Mouse (Mus musculus) ES-E14 (cell line): ENCODE measurements at regions not wholly inside any gene's neighbourhood (a gene's known extent, or its start where the extent isn't known, plus 50 kb on each side); places are given as distances from the start of the nearest gene placed in this dataset.

Experiments used
- DNase-seq: peaks from one replicate; pipeline ENCODE4 v3.0.0-alpha.2; 2013; ENCODE audit warnings: low read depth, low spot score
- H3K27ac ChIP-seq: 2 replicates; pipeline ENCODE4 v1.5.1; 2012; ENCODE audit warnings: low read depth, mild to moderate bottlenecking, low read length, moderate library complexity, mixed read lengths; ENCODE audit not compliant: poor library complexity, insufficient read depth, severe bottlenecking
- H3K36me3 ChIP-seq: 2 replicates; pipeline ENCODE4 v1.6.1; 2012; ENCODE audit warnings: mild to moderate bottlenecking, low read length, moderate library complexity, mixed read lengths; ENCODE audit not compliant: control insufficient read depth, poor library complexity, insufficient read depth, severe bottlenecking
- H3K4me1 ChIP-seq, 2 experiments: fragments of 150-350 bp in 1 of 2; sonication (generic) in 1 of 2; 2 replicates each; pipeline ENCODE4 v1.6.1; 2012; ENCODE audit warnings: low read length in 2 of 2, mild to moderate bottlenecking in 1 of 2, mixed read lengths in 1 of 2; ENCODE audit not compliant: control insufficient read depth in 2 of 2, insufficient read depth in 2 of 2, poor library complexity in 1 of 2
- H3K4me3 ChIP-seq, 2 experiments: fragments of 150-350 bp in 1 of 2; sonication (generic) in 1 of 2; 2 replicates each; pipeline ENCODE4 v1.5.1; 2012; ENCODE audit warnings: low read length in 2 of 2, low read depth in 1 of 2, mild to moderate bottlenecking in 1 of 2, mixed read lengths in 1 of 2; ENCODE audit not compliant: insufficient read depth in 1 of 2, poor library complexity in 1 of 2, severe bottlenecking in 1 of 2
- H3K9ac ChIP-seq: 2 replicates; pipeline ENCODE4 v1.6.1; 2012; ENCODE audit warnings: low read depth, mild to moderate bottlenecking, low read length, mixed read lengths; ENCODE audit not compliant: poor library complexity, insufficient read depth, severe bottlenecking
- H3K9me3 ChIP-seq: fragments of 150-350 bp; sonication (generic); 2 replicates; pipeline ENCODE4 v1.6.1; 2012; ENCODE audit warnings: low read depth, mild to moderate bottlenecking, low read length; ENCODE audit not compliant: control insufficient read depth, insufficient read depth
- CHD2 ChIP-seq: IDR thresholded peaks from 2 replicates; pipeline ENCODE4 v1.6.1; 2014; ENCODE audit warnings: mild to moderate bottlenecking, low read depth, low read length, inconsistent platforms
- HCFC1 ChIP-seq: IDR thresholded peaks from 2 replicates; pipeline ENCODE4 v1.6.1; 2012; ENCODE audit warnings: low read length, inconsistent platforms, borderline replicate concordance; ENCODE audit not compliant: insufficient read depth
- MAFK ChIP-seq: IDR thresholded peaks from 2 replicates; pipeline ENCODE4 v1.6.1; 2014; ENCODE audit warnings: mild to moderate bottlenecking, low read depth, low read length, inconsistent platforms; ENCODE audit not compliant: insufficient read depth
- ZC3H11A ChIP-seq: IDR thresholded peaks from 2 replicates; pipeline ENCODE4 v1.6.1; 2012; ENCODE audit warnings: low read depth, mild to moderate bottlenecking, inconsistent platforms, low read length, borderline replicate concordance
- ZNF384 ChIP-seq: IDR thresholded peaks from 2 replicates; pipeline ENCODE4 v1.6.1; 2012; ENCODE audit warnings: low read depth, low read length, inconsistent platforms
- in situ Hi-C, 2 experiments: fragments of 600-800 bp; cut with MboI; formaldehyde crosslinking; loops; one replicate each; pipeline ENCODE4 v1.15.1; 2025; ENCODE audit warnings: low sequenced_read_pairs in 2 of 2, inconsistent platforms in 1 of 2; ENCODE audit not compliant: unreplicated experiment in 2 of 2

DNA sequence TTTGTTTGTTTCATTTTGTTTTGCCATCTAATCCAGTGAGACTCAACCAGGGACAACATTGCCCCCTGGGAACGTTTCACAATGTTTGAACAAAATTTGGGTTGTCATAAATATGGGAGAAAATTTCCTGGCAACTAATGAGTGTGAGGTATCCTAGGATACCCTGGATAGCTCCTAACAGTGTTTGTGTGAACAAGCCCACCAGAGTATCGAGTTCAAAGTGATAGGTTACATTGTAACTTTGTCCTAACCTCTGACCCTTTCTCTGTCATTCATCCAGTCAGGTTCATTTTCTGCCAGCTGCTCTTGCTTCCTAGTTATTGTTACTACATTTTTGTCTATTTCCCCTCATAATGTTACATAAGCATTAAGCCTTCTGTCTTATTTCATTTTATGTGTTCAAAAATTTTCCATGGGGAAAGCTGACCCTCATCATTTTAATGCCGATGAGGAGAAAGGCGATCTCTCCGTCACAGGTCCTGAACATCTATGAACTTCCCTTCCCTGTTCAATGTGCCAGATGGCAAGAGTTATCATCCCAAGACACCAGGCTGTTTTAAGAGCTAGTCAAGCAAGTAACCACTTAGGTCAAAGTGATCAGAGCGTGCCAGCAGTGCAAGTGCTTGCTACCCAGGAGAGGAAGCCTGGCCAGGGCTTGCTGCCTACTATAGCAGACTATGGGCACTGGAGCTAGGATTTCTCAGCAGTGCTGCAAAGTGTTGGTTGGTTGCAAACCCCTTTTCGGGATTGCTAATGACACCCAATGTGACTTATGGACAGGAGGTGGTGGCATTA, 228.5 kb downstream of the Pcdh17 start:
- H3K4me3 ChIP-seq, result no peak overlapping the region
- no peak overlapping the region for H3K27ac ChIP-seq
- in situ Hi-C loops, result no loop called here
- H3K4me1 ChIP-seq, result no peaks in the 10 kb centered on the region
- TF ChIP-seq MAFK (no peak), ZNF384 (no peak), ZC3H11A (no peak), HCFC1 (no peak), CHD2 (no peak)
- no peaks in the 10 kb centered on the region for H3K9me3 ChIP-seq
- no peak overlapping the region for H3K9ac ChIP-seq
- H3K36me3 ChIP-seq, result no peaks in the 10 kb centered on the region
- DNase-seq, result no peak

DNA sequence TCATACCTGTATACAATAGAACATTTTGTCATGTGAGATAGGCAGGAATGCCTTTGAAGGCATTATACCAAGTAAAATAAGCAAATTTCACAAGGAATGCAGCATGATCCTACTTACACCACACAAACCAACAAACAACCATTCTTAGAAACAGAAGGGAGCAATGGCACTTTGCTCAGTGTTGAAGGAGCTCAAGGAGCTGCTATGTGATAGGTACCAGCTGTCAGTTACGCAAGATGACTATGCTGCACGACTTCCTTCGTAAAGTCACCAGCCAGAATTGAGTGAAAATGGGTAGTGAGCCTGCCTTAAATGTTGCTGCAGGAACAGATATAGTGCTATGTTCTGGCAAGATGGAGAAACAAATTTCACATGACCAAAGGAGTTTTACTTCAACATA, 243.5 kb downstream of the Pcdh17 start:
- Histone ChIP-seq H3K4me1 (no peaks in the 10 kb centered on the region), H3K27ac (no peak overlapping the region), H3K9ac (no peak overlapping the region), H3K9me3 (no peaks in the 10 kb centered on the region), H3K36me3 (no peaks in the 10 kb centered on the region), H3K4me3 (no peak overlapping the region)
- in situ Hi-C loops, result no loop called here
- TF ChIP-seq MAFK (no peak), HCFC1 (no peak), ZNF384 (no peak), ZC3H11A (no peak), CHD2 (no peak)
- no peak for DNase-seq

GRCm38 (mm10) chr14:84690810-84691209, 247.4 kb downstream of the Pcdh17 start:
- in situ Hi-C loops, result no loop called here
- no peak for TF ChIP-seq CHD2
- TF ChIP-seq HCFC1, result no peak
- TF ChIP-seq MAFK, result peak; percentile 72
- Histone ChIP-seq H3K36me3 (no peaks in the 10 kb centered on the region), H3K4me3 (no peak overlapping the region), H3K9ac (no peak overlapping the region), H3K27ac (no peak overlapping the region), H3K4me1 (no peaks in the 10 kb centered on the region), H3K9me3 (no peaks in the 10 kb centered on the region)
- DNase-seq, result no peak
